Mouse (Mus musculus) olfactory bulb, adult 2 months (tissue): Measurements from ENCODE around the gene Icam1. TPM values are rescaled to one million over a fixed set of nuclear protein-coding genes. Genes with fewer than 3 reads are reported as not detected.
A peak's percentile ranks its signal among the peaks of the same experiment; 100 is the strongest.

ENCODE experiments used
- H3K27ac ChIP-seq: fragments of 200-500 bp; 2 replicates; pipeline ENCODE4 v1.5.1; 2012; ENCODE audit warnings: low read depth, low read length; ENCODE audit not compliant: insufficient read depth
- H3K4me1 ChIP-seq: fragments of 200-500 bp; 2 replicates; pipeline ENCODE4 v1.6.1; 2012; ENCODE audit warnings: low read length; ENCODE audit not compliant: control insufficient read depth, insufficient read depth
- H3K4me3 ChIP-seq: fragments of 200-500 bp; 2 replicates; pipeline ENCODE4 v1.5.1; 2012; ENCODE audit warnings: mild to moderate bottlenecking, low read depth, low read length, moderate library complexity; ENCODE audit not compliant: insufficient read depth
- CTCF ChIP-seq: fragments of 200-500 bp; IDR thresholded peaks from 2 replicates; pipeline ENCODE4 v1.5.1; 2012; ENCODE audit warnings: low read depth, mild to moderate bottlenecking, low read length, moderate library complexity; ENCODE audit not compliant: insufficient read depth
- POLR2A ChIP-seq: fragments of 200-500 bp; IDR thresholded peaks from 2 replicates; pipeline ENCODE4 v1.6.1; 2012; ENCODE audit warnings: mild to moderate bottlenecking, low read depth, low read length, moderate library complexity; ENCODE audit not compliant: insufficient read depth
- WGBS: fragments of 180-500 bp; shearing (Covaris S2); methylation state at CpG from one replicate; pipeline ENCODE4 v1.1.7; 2018; 5-methylcytosine and 5-hydroxymethylcytosine counted together
- polyA plus RNA-seq: library from polyadenylated mRNA; stranded (reverse); fragments of >200 nt; gene quantifications from 2 replicates; pipeline ENCODE4 v1.2.4, GENCODE M21; 2012; ENCODE audit warnings: low replicate concordance; ENCODE audit not compliant: missing spikeins, insufficient read depth, insufficient read length

Gene Icam1
- polyA plus RNA-seq, 1 experiment, result not detected

- TF ChIP-seq CTCF (no peak), POLR2A (no peak)
- H3K4me3 ChIP-seq, result peak within 1 kb of the TSS; percentile 64
- H3K27ac ChIP-seq, result no peak within 1 kb of the TSS; the same call in 1 of the 2 replicates
- under 1% methylated on average over 47 of the region's 47 CpGs for WGBS
- H3K4me1 ChIP-seq, result peaks cover 29% of the 10 kb centered on the region
Observed at GRCm38 (mm10) chr9:20976216-20976960, 39.4 kb upstream of the Icam1 start, which contains the start of gene S1pr2. Gene S1pr2 (minus strand): TSS chr9:20976781.

- 4% methylated on average over 4 of the region's 4 CpGs for WGBS
- Histone ChIP-seq H3K27ac (no peak overlapping the region), H3K4me1 (peaks cover 23% of the 10 kb centered on the region), H3K4me3 (peak overlapping the region; percentile 64)
- TF ChIP-seq CTCF, result no peak
- TF ChIP-seq POLR2A, result no peak
Observed at GRCm38 (mm10) chr9:20976961-20977689, 38.7 kb upstream of the Icam1 start.

DNA sequence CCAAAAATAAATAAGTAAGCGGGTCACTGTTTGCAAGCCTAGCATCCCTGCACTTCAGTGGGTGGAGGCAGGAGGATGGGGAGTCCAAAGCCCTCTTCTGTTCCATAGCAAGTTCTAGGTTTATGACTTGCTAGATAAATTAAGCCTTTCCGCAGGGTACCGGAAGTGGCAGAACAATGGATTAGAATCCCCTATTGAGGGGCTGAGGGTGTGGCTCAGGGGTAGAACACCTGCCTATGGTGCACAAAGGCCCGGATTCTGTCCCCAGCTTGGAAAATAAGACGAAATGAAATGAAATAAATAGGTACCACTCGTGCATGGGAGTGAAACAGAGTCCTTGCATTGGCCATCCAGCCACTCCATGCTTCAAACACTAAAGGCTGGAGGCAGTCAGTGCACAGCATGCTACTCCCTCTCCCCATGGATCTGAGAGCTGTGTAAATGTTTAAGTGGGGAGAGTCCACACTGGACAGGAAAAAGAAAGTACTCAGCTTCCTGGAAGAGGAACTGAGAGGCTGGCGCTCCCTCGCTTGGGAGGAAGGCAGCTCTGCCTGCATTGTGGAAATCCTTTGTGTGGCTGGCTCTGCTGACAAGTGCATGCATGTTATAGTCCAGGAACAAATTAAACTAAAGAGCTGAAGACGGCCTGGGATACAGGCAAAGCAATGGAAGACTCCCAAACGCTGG is 37.2 kb upstream of the Icam1 start:
- 55% methylated on average over 10 of the region's 10 CpGs for WGBS
- no peak for TF ChIP-seq CTCF
- TF ChIP-seq POLR2A, result no peak
- Histone ChIP-seq H3K27ac (no peak overlapping the region), H3K4me1 (peaks cover 13% of the 10 kb centered on the region), H3K4me3 (no peak overlapping the region)

GRCm38 (mm10) chr9:20979181-20979580 is 36.6 kb upstream of the Icam1 start:
- peaks cover 13% of the 10 kb centered on the region for H3K4me1 ChIP-seq
- H3K4me3 ChIP-seq, result no peak overlapping the region
- TF ChIP-seq POLR2A, result no peak
- TF ChIP-seq CTCF, result no peak
- 53% methylated on average over 5 of the region's 5 CpGs for WGBS
- no peak overlapping the region for H3K27ac ChIP-seq

DNA sequence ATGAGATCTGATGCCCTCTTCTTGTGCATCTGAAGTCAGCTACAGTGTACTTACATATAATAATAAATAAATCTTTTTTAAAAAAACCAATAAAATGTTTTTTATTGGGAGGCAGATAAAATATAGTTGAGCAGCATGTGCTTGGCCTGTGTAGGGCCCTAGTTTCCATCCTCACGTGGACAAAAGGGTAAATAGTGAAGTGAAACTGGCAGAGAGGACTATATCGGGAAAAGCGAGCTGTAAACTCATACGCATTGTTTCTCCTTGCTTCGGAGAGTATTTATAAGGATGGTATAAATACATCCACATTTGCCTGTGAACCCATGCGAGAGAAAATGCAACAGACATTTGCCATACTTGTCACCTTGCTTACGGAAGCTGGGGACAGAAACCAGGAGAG is 36.0 kb upstream of the Icam1 start:
- H3K4me3 ChIP-seq, result no peak overlapping the region
- TF ChIP-seq CTCF, result no peak
- no peak for TF ChIP-seq POLR2A
- 90% methylated on average over 7 of the region's 7 CpGs for WGBS
- H3K4me1 ChIP-seq, result peaks cover 13% of the 10 kb centered on the region
- H3K27ac ChIP-seq, result no peak overlapping the region

DNA sequence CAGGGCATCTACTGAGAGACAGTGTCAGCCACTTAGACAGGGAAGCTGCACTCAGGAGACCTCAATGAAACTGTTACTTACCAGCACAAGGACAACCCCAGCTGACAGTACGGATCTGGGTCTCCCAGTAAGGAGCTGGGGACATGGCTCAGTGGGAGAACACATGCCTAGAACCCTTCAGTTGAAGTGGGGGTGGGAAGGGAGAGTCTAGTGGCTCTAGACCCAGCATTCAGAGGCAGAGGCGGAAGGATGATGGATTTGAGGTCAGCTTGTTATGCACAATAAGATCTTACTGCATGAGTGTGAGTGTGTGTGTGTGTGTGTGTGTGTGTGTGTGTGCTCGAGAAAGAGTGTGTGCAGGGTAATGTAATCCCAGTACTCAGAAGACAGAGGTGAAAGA is 33.6 kb upstream of the Icam1 start:
- Histone ChIP-seq H3K4me3 (no peak overlapping the region), H3K27ac (no peak overlapping the region), H3K4me1 (0 out of 2 replicates have a peak, but pooled peaks cover 2% of the 10 kb centered on the region)
- 75% methylated on average over 3 of the region's 3 CpGs for WGBS
- TF ChIP-seq POLR2A (no peak), CTCF (no peak)

DNA sequence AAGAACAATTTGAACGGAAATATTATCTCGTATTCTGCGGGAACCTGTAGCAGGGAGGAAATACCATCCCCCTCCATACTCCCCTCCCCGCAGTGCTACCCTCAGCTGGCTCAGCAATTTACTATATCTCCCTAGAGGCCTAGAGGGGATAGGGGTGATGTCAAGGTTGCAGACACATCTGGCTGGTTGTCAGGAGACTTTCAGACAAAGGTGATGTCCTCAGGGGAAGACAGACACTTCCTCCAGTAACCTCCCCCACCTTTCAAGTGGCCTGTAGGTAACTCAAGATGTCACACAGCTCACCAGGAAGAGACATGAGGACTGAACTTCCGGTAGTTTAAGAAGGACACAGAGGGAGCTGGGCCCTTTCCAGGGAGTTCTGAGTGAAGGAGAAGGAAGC is 32.6 kb upstream of the Icam1 start:
- WGBS, result 74% methylated on average over 5 of the region's 5 CpGs
- Histone ChIP-seq H3K27ac (no peak overlapping the region), H3K4me3 (no peak overlapping the region), H3K4me1 (0 out of 2 replicates have a peak, but pooled peaks cover 2% of the 10 kb centered on the region)
- TF ChIP-seq POLR2A (no peak), CTCF (no peak)

DNA sequence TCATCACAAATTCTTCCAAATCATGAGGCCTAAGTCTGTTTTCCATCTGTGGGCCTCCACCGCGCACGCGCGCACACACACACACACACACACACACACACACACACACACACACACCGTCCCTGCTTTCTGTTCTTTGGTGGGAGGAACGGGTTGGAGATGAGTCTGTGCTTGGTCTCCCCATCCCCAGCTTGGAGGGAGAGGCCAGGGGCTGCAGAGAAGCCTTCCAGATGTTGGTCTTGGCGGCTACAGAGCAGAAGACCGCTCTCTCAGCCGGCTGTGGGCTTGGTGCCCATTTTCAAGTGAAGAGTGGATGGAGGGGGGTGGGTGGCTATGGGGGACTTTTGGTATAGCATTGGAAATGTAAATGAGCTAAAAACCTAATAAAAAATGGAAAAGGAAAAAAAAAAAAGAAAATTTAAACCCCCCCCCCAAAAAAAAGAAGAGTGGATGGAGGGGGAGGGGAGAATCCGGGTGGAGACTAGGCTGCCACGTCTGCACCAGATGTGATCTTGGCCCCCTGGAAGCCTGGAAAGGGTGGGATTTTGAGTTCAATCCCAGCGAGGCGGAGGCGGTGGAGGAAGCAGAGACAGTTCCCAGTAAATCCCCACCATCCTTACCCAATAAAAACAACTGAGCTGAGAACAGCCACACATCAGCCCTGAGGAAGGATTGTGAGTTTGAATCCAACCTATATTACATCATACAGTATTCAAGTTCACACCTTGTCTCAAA is 28.7 kb upstream of the Icam1 start:
- no peak overlapping the region for H3K27ac ChIP-seq
- TF ChIP-seq CTCF (no peak), POLR2A (no peak)
- no peak overlapping the region for H3K4me3 ChIP-seq
- H3K4me1 ChIP-seq, result peaks cover 4% of the 10 kb centered on the region; the same call in 1 of the 2 replicates
- WGBS, result 56% methylated on average over 15 of the region's 15 CpGs
